Mouse (Mus musculus) stomach, postnatal 0 days (tissue): ENCODE results near the gene Txlng. TPM values are rescaled to one million over a fixed set of nuclear protein-coding genes. Genes with fewer than 3 reads are reported as not detected.
A peak's percentile ranks its signal among the peaks of the same experiment; 100 is the strongest.
"Not testable (repeated sequence)": the region's sequence is repeated elsewhere in the genome, so short reads cannot be mapped to it uniquely, and the experiment has no call there.

ENCODE experiments used
- ATAC-seq: fragments of 200-750 bp; cut with Nextera tagmentation; 2 replicates; pipeline ENCODE4 v1.8.0; 2017; ENCODE audit not compliant: low FRiP score, low TSS enrichment
- DNase-seq: peaks from one replicate; pipeline ENCODE4 v3.0.0-alpha.2; 2016; ENCODE audit warnings: low spot score
- H3K27ac ChIP-seq: fragments of 300-500 bp; sonication (generic); replicated peaks from 2 replicates; pipeline ENCODE4 v1.5.1; 2014; ENCODE audit warnings: mild to moderate bottlenecking, control low read depth
- H3K27me3 ChIP-seq: fragments of 300-500 bp; sonication (generic); 2 replicates; pipeline ENCODE4 v1.6.1; 2014; ENCODE audit warnings: low read length; ENCODE audit not compliant: control insufficient read depth, insufficient read depth
- H3K36me3 ChIP-seq: fragments of 300-500 bp; sonication (generic); 2 replicates; pipeline ENCODE4 v1.6.1; 2014; ENCODE audit warnings: low read length, mixed read lengths; ENCODE audit not compliant: control insufficient read depth, insufficient read depth
- H3K4me1 ChIP-seq: fragments of 300-500 bp; sonication (generic); replicated peaks from 2 replicates; pipeline ENCODE4 v1.6.1; 2014; ENCODE audit warnings: antibody characterized with exemption; ENCODE audit not compliant: control insufficient read depth, insufficient read depth
- H3K4me2 ChIP-seq: fragments of 300-500 bp; sonication (generic); replicated peaks from 2 replicates; pipeline ENCODE4 v1.6.1; 2014; ENCODE audit warnings: low read depth, mild to moderate bottlenecking, control low read depth, moderate library complexity
- H3K4me3 ChIP-seq: fragments of 300-500 bp; sonication (generic); 2 replicates; pipeline ENCODE4 v1.5.1; 2014; ENCODE audit warnings: low read depth, low read length, control low read depth
- H3K9ac ChIP-seq: fragments of 300-500 bp; sonication (generic); 2 replicates; pipeline ENCODE4 v1.6.1; 2014; ENCODE audit warnings: mild to moderate bottlenecking, low read length, control low read depth, mixed read lengths
- H3K9me3 ChIP-seq: fragments of 300-500 bp; sonication (generic); 2 replicates; pipeline ENCODE4 v1.6.1; 2016; ENCODE audit warnings: low read length; ENCODE audit not compliant: control insufficient read depth
- CTCF ChIP-seq: IDR thresholded peaks from 2 replicates; pipeline ENCODE4 v1.5.1; 2016; ENCODE audit warnings: antibody characterized with exemption, low read depth, mild to moderate bottlenecking, moderate library complexity
- EP300 ChIP-seq: optimal IDR thresholded peaks from 2 replicates; pipeline ENCODE3; 2016; ENCODE audit warnings: antibody characterized with exemption
- WGBS: fragments of 180-500 bp; shearing (Covaris S2); extraction: QIAGEN DNeasy Blood & Tissue Kit; methylation state at CpG from one replicate; pipeline ENCODE4 v1.1.7; 2014; 5-methylcytosine and 5-hydroxymethylcytosine counted together
- polyA plus RNA-seq: library from polyadenylated mRNA; unstranded; fragments of >200 nt; fragmentation: Nextera tagmentation; extraction: Ambion mirVana; gene quantifications from 2 replicates; pipeline ENCODE4 v1.2.1, GENCODE M21; 2015

The Txlng gene
- polyA plus RNA-seq, 1 experiment from 2014 or later: 6.2 TPM

DNA sequence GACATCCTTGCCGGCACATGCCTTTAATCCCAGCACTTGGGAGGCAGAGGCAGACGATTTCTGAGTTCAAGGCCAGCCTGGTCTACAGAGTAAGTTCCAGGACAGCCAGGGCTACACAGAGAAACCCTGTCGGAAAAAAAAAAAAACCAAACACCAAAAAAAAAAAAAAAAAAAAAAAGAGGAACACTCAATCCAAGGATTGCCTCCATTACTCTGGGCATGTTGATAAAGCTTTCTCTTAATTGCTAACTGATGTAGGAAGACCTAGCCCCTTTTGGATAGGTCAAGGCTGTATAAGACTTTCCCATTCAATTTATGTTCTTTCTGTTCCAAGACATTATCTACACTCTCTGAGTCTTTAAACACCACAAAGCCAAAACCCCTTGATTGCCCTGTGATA lies 16.3 kb upstream of the Txlng start:
- H3K4me1 ChIP-seq: no peaks in the 10 kb centered on the region
- no peak for TF ChIP-seq EP300
- no peak for TF ChIP-seq CTCF
- H3K27me3 ChIP-seq: no peaks in the 10 kb centered on the region
- no peaks in the 10 kb centered on the region for H3K36me3 ChIP-seq
- H3K4me2 ChIP-seq: no peak overlapping the region
- DNase-seq (no peak), ATAC-seq (no peak)
- no peak overlapping the region for H3K4me3 ChIP-seq
- H3K27ac ChIP-seq: no peak overlapping the region
- H3K9me3 ChIP-seq: no peaks in the 10 kb centered on the region
- WGBS: 86% methylated on average over 3 of the region's 3 CpGs
- H3K9ac ChIP-seq: no peak overlapping the region

DNA sequence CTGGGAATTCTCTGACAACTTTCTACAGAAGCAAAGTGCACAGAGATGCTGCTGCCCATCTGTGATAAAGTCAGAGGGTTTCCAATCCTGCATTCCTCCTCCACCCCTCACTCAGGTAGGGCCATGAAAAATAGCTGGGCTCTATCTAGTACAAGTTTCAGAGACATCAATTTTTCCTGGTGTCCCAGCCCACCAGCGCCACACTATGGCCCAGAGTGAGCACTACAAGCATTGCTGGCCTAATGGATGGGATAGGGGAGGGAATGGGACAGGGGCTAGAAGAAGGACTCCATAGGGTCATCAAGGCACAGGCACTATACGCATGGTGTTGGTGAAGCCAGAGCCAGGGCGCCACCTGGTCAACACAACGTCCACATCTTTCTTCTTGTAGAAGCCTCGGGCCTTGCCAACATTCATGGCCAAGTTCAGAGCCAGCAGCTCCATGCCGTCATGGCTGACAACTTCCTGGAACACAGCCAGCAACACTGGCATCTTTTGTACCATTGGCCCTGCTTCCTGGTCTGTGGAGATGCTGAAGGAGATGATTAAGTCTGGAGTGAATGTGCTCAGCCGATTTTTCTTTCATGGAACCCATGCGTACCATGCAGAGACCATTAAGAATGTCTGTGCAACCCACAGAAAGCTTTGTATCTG lies 15.3 kb upstream of the Txlng start:
- ATAC-seq: no peak
- WGBS: 66% methylated on average over 8 of the region's 8 CpGs

DNA sequence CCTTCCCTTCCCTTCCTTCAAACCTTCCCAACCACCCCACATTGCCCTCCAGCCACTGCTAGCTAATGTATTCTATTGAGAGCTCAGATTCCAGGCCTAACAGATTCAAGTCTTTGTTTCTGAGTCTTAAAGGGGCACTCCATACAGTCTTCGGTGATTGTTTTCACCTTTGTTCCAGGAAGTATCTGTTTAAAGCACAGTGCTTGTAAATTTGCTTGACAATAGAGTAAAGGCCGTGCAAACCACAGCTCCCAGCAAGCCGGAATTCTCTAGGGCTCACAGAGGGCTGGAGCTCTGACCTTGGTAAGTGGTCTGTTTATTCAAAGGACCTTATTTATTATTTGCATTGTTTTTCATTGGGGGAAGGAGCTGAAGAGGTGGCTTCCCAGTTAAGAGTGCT lies 2.8 kb upstream of the Txlng start:
- no peak for DNase-seq
- Histone ChIP-seq H3K4me1 (no peaks in the 10 kb centered on the region), H3K36me3 (no peaks in the 10 kb centered on the region), H3K27ac (no peak overlapping the region), H3K4me3 (no peak overlapping the region), H3K27me3 (no peaks in the 10 kb centered on the region), H3K4me2 (no peak overlapping the region), H3K9me3 (no peaks in the 10 kb centered on the region), H3K9ac (no peak overlapping the region)
- 34% methylated on average over 3 of the region's 3 CpGs for WGBS
- ATAC-seq: no peak
- no peak for TF ChIP-seq CTCF
- TF ChIP-seq EP300: no peak

More for the DNA sequence above, 15.3 kb upstream of the Txlng start:
- Histone ChIP-seq H3K4me2 (no peak overlapping the region), H3K4me1 (no peaks in the 10 kb centered on the region), H3K27me3 (no peaks in the 10 kb centered on the region), H3K9ac (no peak overlapping the region), H3K4me3 (no peak overlapping the region), H3K9me3 (no peaks in the 10 kb centered on the region), H3K27ac (no peak overlapping the region), H3K36me3 (no peaks in the 10 kb centered on the region)
- no peak for DNase-seq
- TF ChIP-seq EP300 (no peak), CTCF (0 out of 2 replicates have a peak, but pooled peaks have one; percentile 14)

DNA sequence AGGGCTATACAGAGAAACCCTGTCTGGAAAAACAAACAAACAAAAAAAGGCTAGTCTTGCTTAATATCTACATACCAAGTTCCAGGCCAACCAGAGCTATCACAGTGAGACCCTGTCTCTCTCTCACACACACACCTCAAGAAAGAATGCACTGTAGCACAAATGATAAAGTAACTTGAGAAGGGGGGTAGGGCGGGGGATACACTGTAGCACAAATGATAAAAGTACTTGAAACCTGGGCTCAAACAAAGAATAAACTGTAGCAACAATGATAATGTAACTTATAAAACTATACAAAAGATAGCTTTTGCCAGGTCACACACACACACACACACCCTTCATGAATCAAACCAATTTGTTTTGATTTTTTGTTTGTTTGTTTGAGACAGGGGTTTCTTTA lies 2.3 kb upstream of the Txlng start:
- H3K9ac ChIP-seq: no peak overlapping the region
- H3K36me3 ChIP-seq: no peaks in the 10 kb centered on the region
- no peaks in the 10 kb centered on the region for H3K9me3 ChIP-seq
- ATAC-seq (no peak), DNase-seq (no peak)
- H3K27me3 ChIP-seq: no peaks in the 10 kb centered on the region
- no peak overlapping the region for H3K27ac ChIP-seq
- no peak overlapping the region for H3K4me2 ChIP-seq
- WGBS: 56% methylated on average over 1 of the region's 1 CpGs
- no peaks in the 10 kb centered on the region for H3K4me1 ChIP-seq
- no peak for TF ChIP-seq EP300
- TF ChIP-seq CTCF: no peak
- no peak overlapping the region for H3K4me3 ChIP-seq

DNA sequence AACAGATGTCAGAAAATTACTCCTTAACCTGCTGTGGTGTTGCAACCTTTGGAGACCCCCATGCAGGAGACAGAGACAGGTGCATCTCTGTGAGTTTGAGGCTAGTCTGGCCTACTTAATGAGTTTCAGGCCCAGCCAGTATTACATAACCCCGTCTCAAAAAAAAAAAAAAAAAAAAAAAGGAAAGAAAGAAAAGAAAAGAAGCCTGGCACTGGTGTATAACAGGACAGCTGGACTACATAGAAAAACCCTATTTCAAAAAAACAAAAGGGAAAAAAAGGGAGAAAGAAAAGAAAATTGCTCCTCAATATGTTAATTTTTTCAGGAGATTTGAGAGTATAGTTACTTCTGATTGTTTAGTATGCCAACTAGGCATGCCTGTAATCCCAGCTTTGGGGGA lies 1.8 kb upstream of the Txlng start:
- H3K27me3 ChIP-seq: no peaks in the 10 kb centered on the region
- no peaks in the 10 kb centered on the region for H3K9me3 ChIP-seq
- H3K4me2 ChIP-seq: no peak overlapping the region
- ATAC-seq (no peak), DNase-seq (no peak)
- WGBS: 33% methylated on average over 1 of the region's 1 CpGs
- no peak overlapping the region for H3K9ac ChIP-seq
- no peaks in the 10 kb centered on the region for H3K4me1 ChIP-seq
- TF ChIP-seq CTCF (no peak), EP300 (no peak)
- H3K36me3 ChIP-seq: no peaks in the 10 kb centered on the region
- no peak overlapping the region for H3K27ac ChIP-seq
- H3K4me3 ChIP-seq: no peak overlapping the region

DNA sequence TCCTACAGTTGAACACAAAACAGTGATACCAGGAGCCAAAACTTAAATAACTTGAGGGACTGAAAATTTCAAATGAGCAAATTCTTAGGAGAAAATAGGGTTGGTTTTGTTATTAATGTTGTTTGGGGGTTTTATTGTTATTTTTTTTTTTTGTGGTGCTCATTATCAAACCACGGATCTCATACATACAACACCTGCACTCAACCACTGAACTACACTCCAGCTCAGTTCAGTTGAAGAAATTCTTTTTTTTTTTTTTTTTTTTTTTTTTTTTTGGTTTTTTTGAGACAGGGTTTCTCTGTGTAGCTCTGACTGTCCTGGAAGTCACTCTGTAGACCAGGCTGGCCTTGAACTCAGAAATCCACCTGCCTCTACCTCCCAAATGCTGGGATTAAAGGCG lies 1.1 kb upstream of the Txlng start:
- H3K9ac ChIP-seq, ATAC-seq, H3K4me2 ChIP-seq, H3K27me3 ChIP-seq, H3K27ac ChIP-seq, H3K4me3 ChIP-seq, H3K9me3 ChIP-seq, DNase-seq, H3K36me3 ChIP-seq, H3K4me1 ChIP-seq: not testable (repeated sequence)
- WGBS: 70% methylated on average over 2 of the region's 2 CpGs
